Mouse (Mus musculus) hindbrain, postnatal 0 days (tissue): ENCODE data around the gene Fam169b. TPM values are rescaled to one million over a fixed set of nuclear protein-coding genes. Genes with fewer than 3 reads are reported as not detected.

Experiments
- ATAC-seq: fragments of 200-750 bp; cut with Nextera tagmentation; 2 replicates; pipeline ENCODE4 v1.8.0; 2017; ENCODE audit warnings: mild to moderate bottlenecking, moderate TSS enrichment, moderate library complexity
- DNase-seq: peaks from one replicate; pipeline ENCODE4 v3.0.0-alpha.2; 2015; ENCODE audit warnings: low spot score
- H3K27ac ChIP-seq: fragments of 300-500 bp; sonication (generic); 2 replicates; pipeline ENCODE4 v1.5.1; 2014; ENCODE audit warnings: mild to moderate bottlenecking
- H3K27me3 ChIP-seq: fragments of 300-500 bp; sonication (generic); 2 replicates; pipeline ENCODE4 v1.6.1; 2014; ENCODE audit warnings: low read length, mixed read lengths; ENCODE audit not compliant: insufficient read depth
- H3K36me3 ChIP-seq: fragments of 300-500 bp; sonication (generic); 2 replicates; pipeline ENCODE4 v1.6.1; 2014; ENCODE audit warnings: low read length, mixed read lengths; ENCODE audit not compliant: insufficient read depth
- H3K4me1 ChIP-seq: fragments of 300-500 bp; sonication (generic); 2 replicates; pipeline ENCODE4 v1.6.1; 2014; ENCODE audit warnings: antibody characterized with exemption, low read length, mixed read lengths; ENCODE audit not compliant: insufficient read depth
- H3K4me2 ChIP-seq: fragments of 300-500 bp; sonication (generic); 2 replicates; pipeline ENCODE4 v1.6.1; 2014; ENCODE audit warnings: low read depth, mild to moderate bottlenecking, low read length, moderate library complexity, mixed read lengths
- H3K4me3 ChIP-seq: fragments of 300-500 bp; sonication (generic); 2 replicates; pipeline ENCODE4 v1.5.1; 2014; ENCODE audit warnings: low read length
- H3K9ac ChIP-seq: fragments of 300-500 bp; sonication (generic); replicated peaks from 2 replicates; pipeline ENCODE4 v1.6.1; 2014; ENCODE audit warnings: mild to moderate bottlenecking, low read length, moderate library complexity, mixed read lengths
- H3K9me3 ChIP-seq: fragments of 300-500 bp; sonication (generic); 2 replicates; pipeline ENCODE4 v1.6.1; 2016; ENCODE audit warnings: low read length, mixed read lengths
- CTCF ChIP-seq: IDR thresholded peaks from 2 replicates; pipeline ENCODE4 v1.5.1; 2016; ENCODE audit warnings: antibody characterized with exemption, control low read depth, low read depth
- WGBS: fragments of 180-500 bp; shearing (Covaris S2); extraction: QIAGEN DNeasy Blood & Tissue Kit; methylation state at CpG from one replicate; pipeline ENCODE4 v1.1.7; 2014; 5-methylcytosine and 5-hydroxymethylcytosine counted together
- polyA plus RNA-seq: library from polyadenylated mRNA; unstranded; fragments of >200 nt; fragmentation: Nextera tagmentation; extraction: Ambion mirVana; gene quantifications from 2 replicates; pipeline ENCODE4 v1.2.1, GENCODE M21; 2015
- total RNA-seq: library from RNA; depleted of rRNA; stranded (reverse); fragments of >200 nt; gene quantifications from 2 replicates; pipeline ENCODE4 v1.2.3, GENCODE M21; 2014; rRNA removed

Gene Fam169b
- total and polyA plus RNA-seq, 2 experiments from 2014 or later, result 0.15 to 0.21 TPM

- Histone ChIP-seq H3K9me3 (no peaks in the 10 kb centered on the region), H3K36me3 (no peaks in the 10 kb centered on the region), H3K27ac (no peak overlapping the region), H3K4me2 (no peak overlapping the region), H3K4me3 (no peak overlapping the region), H3K27me3 (no peaks in the 10 kb centered on the region), H3K9ac (no peak overlapping the region), H3K4me1 (no peaks in the 10 kb centered on the region)
- no peak for DNase-seq
- WGBS, result 54% methylated on average over 6 of the region's 6 CpGs
- no peak for TF ChIP-seq CTCF
- no peak for ATAC-seq
Observed at GRCm38 (mm10) chr7:68395707-68396333, 122.2 kb downstream of the Fam169b start.

DNA sequence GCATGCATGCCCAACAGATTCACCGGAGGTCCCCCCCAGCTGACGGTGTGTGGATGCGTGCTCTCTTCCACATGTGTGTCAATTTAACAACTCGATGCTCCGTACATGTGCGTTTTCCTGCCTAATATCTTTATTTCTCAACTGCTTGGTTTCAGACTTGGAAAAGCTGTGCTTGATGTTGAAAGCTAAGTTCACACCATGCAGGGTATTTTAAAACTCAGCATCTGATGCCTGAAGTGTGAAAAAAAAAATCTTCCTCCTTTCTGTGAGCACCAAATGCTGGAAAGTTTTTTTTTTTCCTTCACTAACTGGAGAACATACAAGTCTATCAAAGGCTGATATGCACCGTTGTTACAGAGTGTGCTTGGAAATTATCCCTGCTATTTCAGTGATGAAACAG lies 126.9 kb downstream of the Fam169b start:
- DNase-seq (no peak), ATAC-seq (no peak)
- no peak for TF ChIP-seq CTCF
- Histone ChIP-seq H3K9ac (no peak overlapping the region), H3K4me1 (no peaks in the 10 kb centered on the region), H3K27me3 (no peaks in the 10 kb centered on the region), H3K27ac (no peak overlapping the region), H3K36me3 (no peaks in the 10 kb centered on the region), H3K9me3 (no peaks in the 10 kb centered on the region), H3K4me3 (no peak overlapping the region), H3K4me2 (no peak overlapping the region)
- WGBS, result 90% methylated on average over 7 of the region's 7 CpGs

DNA sequence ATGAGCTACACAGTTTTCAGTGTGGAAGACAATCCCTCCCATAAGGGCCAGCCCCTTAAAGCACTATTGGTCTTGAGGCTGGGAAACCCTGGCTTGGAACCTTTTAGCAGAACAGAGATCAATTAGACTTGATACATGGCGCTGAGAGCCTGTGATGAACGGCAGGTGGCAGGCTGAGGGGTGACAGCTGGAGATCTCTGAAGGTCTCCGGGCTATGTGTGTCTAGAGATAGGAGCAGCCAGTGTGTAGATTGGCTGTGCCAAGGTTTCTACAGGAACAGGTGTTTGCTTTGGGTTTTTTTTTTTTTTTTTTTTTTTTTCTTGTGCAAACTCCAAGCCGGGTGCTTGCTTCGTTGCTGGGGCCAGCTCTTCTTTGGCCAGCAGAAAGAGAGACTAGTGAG lies 135.0 kb downstream of the Fam169b start:
- no peak overlapping the region for H3K4me2 ChIP-seq
- no peak for TF ChIP-seq CTCF
- ATAC-seq (peak; percentile 59), DNase-seq (peak; percentile 36)
- no peaks in the 10 kb centered on the region for H3K36me3 ChIP-seq
- H3K4me1 ChIP-seq, result peaks cover 8% of the 10 kb centered on the region; the same call in 1 of the 2 replicates
- H3K9me3 ChIP-seq, result no peaks in the 10 kb centered on the region
- WGBS, result 51% methylated on average over 5 of the region's 5 CpGs
- no peak overlapping the region for H3K27ac ChIP-seq
- H3K27me3 ChIP-seq, result no peaks in the 10 kb centered on the region
- no peak overlapping the region for H3K4me3 ChIP-seq
- no peak overlapping the region for H3K9ac ChIP-seq

Other genes starting within 250 kb of the Fam169b start
- gene Pgpep1l, start 9.6 kb upstream of the Fam169b start, total RNA-seq, result 0.68 TPM in 1 of 2 replicates, not detected in the other
- 0.24 TPM in 1 of 2 replicates, not detected in the other for gene Pgpep1l, start 9.6 kb upstream of the Fam169b start, polyA plus RNA-seq